Mouse (Mus musculus) T-helper 17 cell (primary cell): ENCODE results near the gene Tekt4.

Experiments used
- in situ Hi-C, 2 experiments: fragments of 300-600 bp; cut with MboI, MseI; formaldehyde crosslinking; loops; 1 replicate in 1 of 2; 2 replicates in 1 of 2; pipeline ENCODE4 v1.15.1; 2025; ENCODE audit warnings: high pct_unique_total_duplicates in 2 of 2

Gene Tekt4

GRCm38 (mm10) chr17:25432433-25433181 is 21.8 kb upstream of the Tekt4 start:
- in situ Hi-C loops, result loop anchor here in 1 of 2 experiments (10.0 kb wide), 1 partner anchor 1158 kb away; no protein-coding TSS in a partner anchor

- in situ Hi-C loops, result loop anchor here in 1 of 2 experiments (10.0 kb wide), 1 partner anchor 1158 kb away; no protein-coding TSS in a partner anchor
Observed at GRCm38 (mm10) chr17:25433223-25433616, 21.2 kb upstream of the Tekt4 start.

- in situ Hi-C loops, result loop anchor here in 1 of 2 experiments (10.0 kb wide), 1 partner anchor 1159 kb away; no protein-coding TSS in a partner anchor
Observed at GRCm38 (mm10) chr17:25433617-25434606, 20.5 kb upstream of the Tekt4 start, which contains the start of gene Cacna1h. TSS of gene Cacna1h (minus strand) at chr17:25433783.

- in situ Hi-C loops, result no loop called here
Observed at GRCm38 (mm10) chr17:25441417-25441816, 13.0 kb upstream of the Tekt4 start.

GRCm38 (mm10) chr17:25442889-25443288 is 11.5 kb upstream of the Tekt4 start:
- in situ Hi-C loops, result no loop called here

GRCm38 (mm10) chr17:25445074-25445473 is 9.3 kb upstream of the Tekt4 start:
- in situ Hi-C loops, result no loop called here

- in situ Hi-C loops, result no loop called here
Observed at GRCm38 (mm10) chr17:25445841-25446240, 8.6 kb upstream of the Tekt4 start.

- in situ Hi-C loops, result no loop called here
Observed at GRCm38 (mm10) chr17:25447865-25448264, 6.5 kb upstream of the Tekt4 start.

GRCm38 (mm10) chr17:25450329-25450728 is 4.1 kb upstream of the Tekt4 start:
- in situ Hi-C loops, result no loop called here

GRCm38 (mm10) chr17:25452246-25452965 is 2.0 kb upstream of the Tekt4 start:
- in situ Hi-C loops, result no loop called here

- in situ Hi-C loops, result no loop called here
Observed at GRCm38 (mm10) chr17:25456540-25456939, 2.1 kb downstream of the Tekt4 start.

GRCm38 (mm10) chr17:25462236-25462875 is 7.9 kb downstream of the Tekt4 start:
- in situ Hi-C loops, result no loop called here

GRCm38 (mm10) chr17:25463326-25463945 is 9.0 kb downstream of the Tekt4 start:
- in situ Hi-C loops, result no loop called here

- in situ Hi-C loops, result no loop called here
Observed at GRCm38 (mm10) chr17:25464091-25464490, 9.7 kb downstream of the Tekt4 start.

- in situ Hi-C loops, result no loop called here
Observed at GRCm38 (mm10) chr17:25466257-25466656, 11.8 kb downstream of the Tekt4 start.

- in situ Hi-C loops, result no loop called here
Observed at GRCm38 (mm10) chr17:25467781-25468180, 13.4 kb downstream of the Tekt4 start.

- in situ Hi-C loops, result no loop called here
Observed at GRCm38 (mm10) chr17:25468301-25468700, 13.9 kb downstream of the Tekt4 start.

GRCm38 (mm10) chr17:25469798-25470197 is 15.4 kb downstream of the Tekt4 start:
- in situ Hi-C loops, result loop anchor here (5.0 kb wide), 2 partner anchors 67 to 77 kb away; no protein-coding TSS in a partner anchor

GRCm38 (mm10) chr17:25471418-25471817 is 17.0 kb downstream of the Tekt4 start:
- in situ Hi-C loops, result loop anchor here (5.0 kb wide), 2 partner anchors 69 to 79 kb away; no protein-coding TSS in a partner anchor

- in situ Hi-C loops, result loop anchor here (5.0 kb wide), 2 partner anchors 70 to 80 kb away; no protein-coding TSS in a partner anchor
Observed at GRCm38 (mm10) chr17:25472044-25472443, 17.6 kb downstream of the Tekt4 start.
